Mouse (Mus musculus) adrenal gland, postnatal 25 days (tissue): Measurements from ENCODE around the gene Rtn2. TPM values are rescaled to one million over a fixed set of nuclear protein-coding genes. Genes with fewer than 3 reads are reported as not detected.

Experiments used
- DNase-seq: peaks from one replicate; pipeline ENCODE4 v3.0.0; 2021; ENCODE audit warnings: mixed read lengths
- total RNA-seq: library from RNA; stranded (reverse); gene quantifications from 2 replicates; pipeline ENCODE4 v1.2.3, GENCODE M21; 2021

Rtn2 gene
- total RNA-seq, 1 experiment from 2014 or later: 5.3 TPM

DNA sequence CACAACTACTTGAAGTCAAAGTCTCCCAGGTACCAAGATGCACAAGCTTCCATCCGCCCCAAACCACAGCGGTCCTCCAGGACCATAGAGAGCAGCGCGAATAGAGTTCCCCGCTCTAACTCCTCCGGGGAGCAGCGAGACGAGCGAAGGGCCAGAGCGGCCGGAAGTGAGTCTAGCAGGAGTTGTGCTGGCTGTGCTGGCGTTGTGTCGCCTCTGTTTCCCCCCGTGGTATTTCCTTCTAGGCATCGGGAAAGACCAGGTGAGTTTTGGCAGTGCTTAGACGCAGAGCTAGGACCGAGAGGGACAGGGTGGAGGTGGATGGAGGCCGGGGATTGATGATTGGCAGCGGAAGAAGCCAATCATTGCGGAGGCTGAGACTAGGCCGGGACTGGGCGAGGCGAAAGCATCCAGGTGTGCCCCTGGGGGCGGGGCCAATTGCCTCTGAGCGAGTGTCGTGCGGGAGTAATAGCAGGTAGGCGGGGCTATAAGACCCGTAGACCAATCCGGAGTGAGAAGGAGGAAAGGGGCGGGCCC, 62.6 kb downstream of the Rtn2 start:
- peak; percentile 92 for DNase-seq

Other genes with a start within 250 kb of the Rtn2 start
- not detected in 2 replicates for gene Rsph6a, start 227.9 kb upstream of the Rtn2 start, total RNA-seq
- gene Dmwd, start 206.4 kb upstream of the Rtn2 start, total RNA-seq: 53.1 and 64.1 TPM in 2 replicates
- gene Dmpk, start 198.8 kb upstream of the Rtn2 start, total RNA-seq: 106 and 114 TPM in 2 replicates
- gene Six5, start 188.0 kb upstream of the Rtn2 start, total RNA-seq: 21.8 and 26.1 TPM in 2 replicates
- gene Gm4969, start 164.3 kb upstream of the Rtn2 start, total RNA-seq: 0.09 TPM in 1 of 2 replicates, not detected in the other
- 11.7 and 15.1 TPM in 2 replicates for gene Fbxo46, start 162.8 kb upstream of the Rtn2 start, total RNA-seq
- 15.4 and 20.3 TPM in 2 replicates for gene Qpctl, start 133.3 kb upstream of the Rtn2 start, total RNA-seq
- gene Snrpd2, start 132.9 kb upstream of the Rtn2 start, total RNA-seq: 90.5 and 99.0 TPM in 2 replicates
- gene Gipr, start 116.5 kb upstream of the Rtn2 start, total RNA-seq: 0.27 and 0.43 TPM in 2 replicates
- 36.3 and 66.2 TPM in 2 replicates for gene Eml2, start 106.2 kb upstream of the Rtn2 start, total RNA-seq
- gene Gpr4, start 70.1 kb upstream of the Rtn2 start, total RNA-seq: 6.2 and 7.5 TPM in 2 replicates
- 26.9 and 30.6 TPM in 2 replicates for gene Opa3, start 54.3 kb upstream of the Rtn2 start, total RNA-seq
- 47.4 and 61.4 TPM in 2 replicates for gene Vasp, start 10.8 kb upstream of the Rtn2 start, total RNA-seq
- gene Ppm1n, start 2.6 kb upstream of the Rtn2 start, total RNA-seq: not detected in 2 replicates
- gene Fosb, start 27.4 kb downstream of the Rtn2 start, total RNA-seq: 1.0 and 1.3 TPM in 2 replicates
- 44.5 and 45.8 TPM in 2 replicates for gene Ercc1, start 62.2 kb downstream of the Rtn2 start, total RNA-seq
- 13.4 and 13.5 TPM in 2 replicates for gene Cd3eap, start 76.9 kb downstream of the Rtn2 start, total RNA-seq
- 6.7 and 9.3 TPM in 2 replicates for gene Ppp1r13l, start 77.1 kb downstream of the Rtn2 start, total RNA-seq
- gene Ercc2, start 99.4 kb downstream of the Rtn2 start, total RNA-seq: 34.8 and 42.9 TPM in 2 replicates
- 1.9 and 2.9 TPM in 2 replicates for gene Klc3, start 121.5 kb downstream of the Rtn2 start, total RNA-seq
- 1.1 TPM in 1 of 2 replicates, not detected in the other for gene Ckm, start 122.2 kb downstream of the Rtn2 start, total RNA-seq
- gene Mark4, start 176.2 kb downstream of the Rtn2 start, total RNA-seq: 56.0 and 69.2 TPM in 2 replicates
- 31.9 and 38.0 TPM in 2 replicates for gene Exoc3l2, start 180.7 kb downstream of the Rtn2 start, total RNA-seq
- gene Bloc1s3, start 225.7 kb downstream of the Rtn2 start, total RNA-seq: 13.0 and 15.9 TPM in 2 replicates
- gene Trappc6a, start 225.8 kb downstream of the Rtn2 start, total RNA-seq: 76.5 and 92.1 TPM in 2 replicates
- not detected in 2 replicates for gene Nkpd1, start 235.2 kb downstream of the Rtn2 start, total RNA-seq